Mouse (Mus musculus) cerebellum, postnatal 25 days (tissue): Measurements from ENCODE around the gene Gtpbp8.

Experiments
- DNase-seq, 2 experiments: peaks; one replicate each; pipeline ENCODE4 v3.0.0; 2021; ENCODE audit warnings: mixed read lengths in 2 of 2

Gtpbp8 gene

GRCm38 (mm10) chr16:44725286-44726223, 20.6 kb downstream of the Gtpbp8 start:
- DNase-seq: peak; percentile 66 to 86

- no peak for DNase-seq
Measured at GRCm38 (mm10) chr16:44724847-44725246, 21.3 kb downstream of the Gtpbp8 start.

- DNase-seq: peak; percentile 97 to 99
Measured at GRCm38 (mm10) chr16:44724083-44724787, 21.9 kb downstream of the Gtpbp8 start, which contains the start of gene Nepro. TSS of gene Nepro (plus strand) at chr16:44724301.

- DNase-seq: no peak
Measured at GRCm38 (mm10) chr16:44722666-44723065, 23.5 kb downstream of the Gtpbp8 start.

GRCm38 (mm10) chr16:44720518-44720917, 25.6 kb downstream of the Gtpbp8 start:
- peak in 1 of 2 experiments; percentile 38 for DNase-seq

- DNase-seq: no peak
Measured at GRCm38 (mm10) chr16:44719349-44719748, 26.8 kb downstream of the Gtpbp8 start.

- no peak for DNase-seq
Measured at GRCm38 (mm10) chr16:44717838-44718237, 28.3 kb downstream of the Gtpbp8 start.

- no peak for DNase-seq
Measured at GRCm38 (mm10) chr16:44717141-44717634, 29.0 kb downstream of the Gtpbp8 start.

GRCm38 (mm10) chr16:44716305-44717140, 29.6 kb downstream of the Gtpbp8 start:
- peak; percentile 74 to 78 for DNase-seq

- no peak for DNase-seq
Measured at GRCm38 (mm10) chr16:44703458-44703857, 42.7 kb downstream of the Gtpbp8 start.

GRCm38 (mm10) chr16:44702272-44702671, 43.9 kb downstream of the Gtpbp8 start:
- DNase-seq: no peak

GRCm38 (mm10) chr16:44701155-44701554, 45.0 kb downstream of the Gtpbp8 start:
- no peak for DNase-seq

GRCm38 (mm10) chr16:44697473-44698205, 48.5 kb downstream of the Gtpbp8 start:
- no peak for DNase-seq

- no peak for DNase-seq
Measured at GRCm38 (mm10) chr16:44695859-44696620, 50.1 kb downstream of the Gtpbp8 start.

GRCm38 (mm10) chr16:44695214-44695858, 50.8 kb downstream of the Gtpbp8 start:
- DNase-seq: no peak

- no peak for DNase-seq
Measured at GRCm38 (mm10) chr16:44693695-44694094, 52.5 kb downstream of the Gtpbp8 start.

GRCm38 (mm10) chr16:44692541-44692940, 53.6 kb downstream of the Gtpbp8 start:
- no peak for DNase-seq

- peak; percentile 75 to 76 for DNase-seq
Measured at GRCm38 (mm10) chr16:44691561-44692141, 54.5 kb downstream of the Gtpbp8 start.

- DNase-seq: no peak
Measured at GRCm38 (mm10) chr16:44691066-44691465, 55.1 kb downstream of the Gtpbp8 start.

- no peak for DNase-seq
Measured at GRCm38 (mm10) chr16:44690501-44690900, 55.7 kb downstream of the Gtpbp8 start.
